Mouse (Mus musculus) naive thymus-derived CD4-positive, alpha-beta T cell, adult 2 months (primary cell): ENCODE measurements around the gene Elmo1.

Experiments used
- DNase-seq: peaks from one replicate; pipeline ENCODE4 v3.0.0-alpha.2; 2011; ENCODE audit warnings: low read depth

Gene Elmo1

DNA sequence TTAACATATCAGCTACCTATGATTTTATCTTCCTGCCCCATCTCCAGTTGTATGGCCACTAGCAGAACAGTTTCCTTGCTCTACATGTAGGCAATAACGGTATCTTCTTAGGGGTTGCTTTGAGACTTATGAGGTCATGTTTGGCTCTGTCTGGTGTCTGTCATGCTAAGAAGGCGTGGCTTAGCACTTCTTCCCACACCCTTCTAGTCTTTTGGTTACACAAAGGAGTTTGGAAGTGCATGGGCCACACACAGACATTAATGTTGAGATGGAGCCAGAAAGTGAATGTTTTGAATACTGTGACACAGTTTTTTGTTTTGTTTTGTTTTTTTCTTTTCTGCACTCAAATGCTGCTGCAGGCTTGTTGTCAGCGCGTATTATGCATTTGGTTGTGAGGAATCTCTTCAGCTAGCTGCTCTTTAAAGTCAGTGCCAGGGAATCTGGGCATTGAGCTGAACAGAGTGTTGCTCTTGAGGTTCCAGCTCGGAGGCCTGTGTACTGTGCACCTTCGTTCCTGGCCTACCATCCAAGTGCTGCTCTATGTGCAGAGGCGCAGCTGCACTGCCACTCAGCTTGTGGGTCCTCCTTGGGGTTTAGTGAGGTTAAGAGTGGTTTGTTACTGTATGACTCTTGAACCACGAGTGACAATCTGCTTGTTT lies 31.1 kb downstream of the Elmo1 start:
- DNase-seq, result no peak

GRCm38 (mm10) chr13:20123975-20124374 lies 33.6 kb downstream of the Elmo1 start:
- DNase-seq, result no peak

DNA sequence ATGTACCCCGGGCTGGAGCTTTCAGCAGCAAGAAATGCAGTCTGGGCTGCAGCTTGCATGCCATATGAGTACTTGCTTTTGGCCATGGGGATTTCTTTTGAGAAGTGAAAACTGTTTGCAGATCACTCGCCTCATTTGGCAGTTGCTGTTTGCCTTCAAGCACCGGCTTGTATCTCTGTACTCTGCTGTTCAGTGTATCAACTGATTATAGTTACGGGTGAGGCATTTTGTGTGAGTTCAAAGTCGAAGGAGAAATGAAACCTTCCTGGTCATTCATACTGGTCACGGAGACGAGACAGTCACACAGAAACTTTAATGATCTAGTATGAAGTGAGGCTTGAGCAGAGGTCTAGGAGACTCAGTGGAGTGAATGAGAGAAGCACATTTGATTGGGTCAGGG lies 34.6 kb downstream of the Elmo1 start:
- no peak for DNase-seq

- no peak for DNase-seq
These were observed 35.4 kb downstream of the Elmo1 start for GRCm38 (mm10) chr13:20125845-20126244.

GRCm38 (mm10) chr13:20127553-20127952 lies 37.2 kb downstream of the Elmo1 start:
- no peak for DNase-seq

DNA sequence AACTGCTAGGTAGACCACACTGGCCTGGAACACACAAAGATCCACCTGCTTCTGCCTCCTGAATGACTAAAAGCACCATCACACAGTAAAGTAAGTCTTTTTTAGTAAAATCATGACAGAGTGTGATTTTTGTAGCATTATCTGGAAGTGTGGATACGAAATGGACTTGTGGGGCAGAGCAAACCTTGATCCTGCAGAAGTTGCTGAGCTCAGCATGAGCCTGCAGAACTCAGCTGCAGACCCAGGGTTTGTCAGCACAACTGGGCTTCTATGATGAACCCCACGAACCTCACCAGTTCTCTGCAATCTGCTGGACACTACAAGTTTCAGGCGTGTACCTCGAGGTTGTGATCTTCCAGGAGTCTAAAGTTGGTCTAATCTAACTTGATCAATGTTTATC lies 37.7 kb downstream of the Elmo1 start:
- DNase-seq, result no peak

DNA sequence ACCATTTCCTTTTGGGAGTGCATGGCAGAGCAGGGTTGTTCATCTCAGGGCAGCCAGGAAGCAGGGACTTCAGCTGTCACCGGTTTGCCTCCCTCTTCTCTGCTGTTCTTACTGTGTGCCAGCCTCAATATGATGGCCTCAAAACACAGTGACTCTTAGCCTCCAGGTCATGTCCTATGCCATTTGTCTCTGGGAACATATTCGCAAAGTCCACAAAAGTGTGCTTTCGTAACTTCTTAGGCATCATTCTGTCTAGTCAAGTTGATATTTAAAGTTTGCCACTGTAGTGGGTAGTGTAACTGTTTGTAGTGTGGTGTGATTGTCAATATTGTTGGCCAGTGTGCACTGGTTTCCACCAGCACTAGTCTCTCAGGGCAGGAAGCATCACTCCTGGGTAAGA lies 40.3 kb downstream of the Elmo1 start:
- no peak for DNase-seq

GRCm38 (mm10) chr13:20131322-20131997 lies 41.1 kb downstream of the Elmo1 start:
- DNase-seq, result no peak

DNA sequence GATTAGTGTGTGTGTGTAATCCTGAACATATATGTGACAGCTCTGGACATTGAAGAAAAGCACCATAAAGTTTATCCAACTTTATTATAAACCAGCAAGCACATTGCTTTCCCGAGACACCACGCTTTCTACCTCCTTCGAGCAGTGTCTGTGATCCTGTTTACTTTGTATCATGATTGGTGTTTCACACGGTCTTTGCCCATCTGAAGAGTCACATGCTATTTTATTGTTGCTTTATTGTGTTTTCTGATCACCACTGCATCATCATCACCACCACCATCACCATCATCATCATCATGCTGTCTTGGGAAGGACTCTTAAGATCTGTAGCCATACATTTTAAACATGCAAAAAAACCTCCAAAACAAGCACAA lies 41.6 kb downstream of the Elmo1 start:
- no peak for DNase-seq

DNA sequence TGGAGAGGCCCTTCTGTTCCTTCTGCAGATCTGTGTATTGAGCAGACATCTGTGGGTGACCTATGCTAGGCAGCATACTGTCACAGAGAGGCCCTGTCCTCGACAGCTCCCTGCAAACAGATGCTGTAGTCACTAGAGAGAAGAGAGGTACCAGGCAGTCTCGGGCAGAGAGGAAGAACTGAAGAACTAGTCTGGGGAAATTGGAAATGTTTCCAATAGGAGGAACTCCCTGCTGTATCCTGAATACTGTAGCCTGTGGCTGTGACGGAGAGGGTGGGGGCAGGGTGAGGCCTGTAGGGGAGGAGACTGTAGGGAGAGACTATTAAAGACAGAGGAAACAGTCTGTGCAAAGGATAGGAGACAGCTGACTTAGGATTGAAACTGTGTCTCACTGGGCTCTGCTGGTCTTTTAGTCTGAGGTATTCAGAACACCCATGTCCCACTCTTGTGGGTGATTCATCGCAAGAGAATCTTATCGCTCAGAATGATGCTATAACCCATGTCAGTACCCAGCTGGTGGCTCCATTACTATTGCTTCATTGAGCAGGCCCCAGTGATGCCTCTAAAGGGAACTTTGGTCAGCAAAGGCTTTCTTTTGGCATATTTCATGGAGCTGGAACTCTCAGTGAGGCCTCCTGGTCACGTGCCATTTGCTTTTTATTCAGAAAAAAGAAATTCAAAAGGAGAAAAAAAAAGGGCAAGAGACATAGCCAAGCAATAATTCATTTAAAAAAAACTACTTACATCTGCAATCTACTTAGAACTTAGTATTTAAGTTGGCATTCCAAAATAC lies 43.4 kb downstream of the Elmo1 start:
- no peak for DNase-seq

DNA sequence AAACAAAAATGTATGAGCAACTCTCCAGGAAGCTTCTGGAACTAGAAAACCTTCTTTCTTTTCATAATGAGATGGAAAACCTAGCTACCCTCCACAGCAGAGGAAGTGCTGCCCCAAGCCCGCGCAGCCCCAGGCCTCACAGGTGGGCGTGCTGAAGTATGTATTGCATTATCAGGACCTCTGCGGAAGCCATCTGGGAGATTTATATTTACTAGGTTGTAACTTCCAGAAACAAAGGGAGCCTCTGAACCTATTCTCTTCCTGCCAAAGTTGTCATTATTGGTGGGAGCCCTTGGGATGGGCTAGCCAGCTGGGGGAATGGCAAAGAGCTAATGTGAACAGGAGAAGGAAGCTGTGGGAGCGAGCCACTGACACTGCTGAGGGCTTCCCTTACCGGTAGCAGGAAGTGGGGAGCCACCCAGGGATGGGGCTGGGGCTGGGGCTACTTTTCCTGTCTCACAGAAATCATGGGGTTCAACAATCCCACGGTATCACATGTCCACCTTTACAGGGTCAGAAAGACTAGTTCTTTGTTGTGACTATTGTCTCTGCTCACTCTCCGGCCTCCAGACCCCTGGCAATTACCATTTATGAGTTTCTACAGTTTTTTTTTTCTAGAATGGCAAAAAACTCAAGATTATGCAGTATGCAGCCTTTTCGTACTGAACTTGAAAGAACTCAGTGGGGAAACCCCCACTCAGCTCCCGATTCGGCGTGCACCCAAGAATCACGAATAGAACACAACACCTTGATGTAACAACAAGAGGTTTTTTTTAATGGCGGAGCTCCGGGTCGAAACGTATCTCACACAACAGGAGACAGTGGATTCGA lies 44.2 kb downstream of the Elmo1 start:
- DNase-seq, result peak; percentile 37

GRCm38 (mm10) chr13:20136753-20137152 lies 46.4 kb downstream of the Elmo1 start:
- DNase-seq, result peak; percentile 20

DNA sequence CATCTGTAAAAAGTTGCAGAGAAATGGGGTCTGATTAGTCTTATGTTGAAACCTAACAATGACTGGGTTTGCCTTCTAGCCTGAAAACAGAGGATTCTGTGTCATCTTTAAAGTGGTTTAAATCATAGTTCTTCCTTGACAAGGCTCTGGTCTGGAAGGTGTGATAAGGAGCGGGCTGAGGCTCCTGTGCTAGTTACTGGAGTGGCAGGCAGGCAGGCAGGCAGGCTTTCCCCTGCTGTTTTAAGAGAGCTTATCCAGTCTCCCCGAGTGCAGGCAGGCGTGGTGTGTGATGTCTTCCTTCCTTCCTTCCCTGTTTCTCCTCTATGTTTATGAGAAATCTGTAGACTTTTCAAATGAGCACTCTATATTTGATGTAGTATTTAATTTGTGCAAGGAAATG lies 48.1 kb downstream of the Elmo1 start:
- no peak for DNase-seq

- DNase-seq, result no peak
These were observed 48.7 kb downstream of the Elmo1 start for GRCm38 (mm10) chr13:20139060-20139459.

DNA sequence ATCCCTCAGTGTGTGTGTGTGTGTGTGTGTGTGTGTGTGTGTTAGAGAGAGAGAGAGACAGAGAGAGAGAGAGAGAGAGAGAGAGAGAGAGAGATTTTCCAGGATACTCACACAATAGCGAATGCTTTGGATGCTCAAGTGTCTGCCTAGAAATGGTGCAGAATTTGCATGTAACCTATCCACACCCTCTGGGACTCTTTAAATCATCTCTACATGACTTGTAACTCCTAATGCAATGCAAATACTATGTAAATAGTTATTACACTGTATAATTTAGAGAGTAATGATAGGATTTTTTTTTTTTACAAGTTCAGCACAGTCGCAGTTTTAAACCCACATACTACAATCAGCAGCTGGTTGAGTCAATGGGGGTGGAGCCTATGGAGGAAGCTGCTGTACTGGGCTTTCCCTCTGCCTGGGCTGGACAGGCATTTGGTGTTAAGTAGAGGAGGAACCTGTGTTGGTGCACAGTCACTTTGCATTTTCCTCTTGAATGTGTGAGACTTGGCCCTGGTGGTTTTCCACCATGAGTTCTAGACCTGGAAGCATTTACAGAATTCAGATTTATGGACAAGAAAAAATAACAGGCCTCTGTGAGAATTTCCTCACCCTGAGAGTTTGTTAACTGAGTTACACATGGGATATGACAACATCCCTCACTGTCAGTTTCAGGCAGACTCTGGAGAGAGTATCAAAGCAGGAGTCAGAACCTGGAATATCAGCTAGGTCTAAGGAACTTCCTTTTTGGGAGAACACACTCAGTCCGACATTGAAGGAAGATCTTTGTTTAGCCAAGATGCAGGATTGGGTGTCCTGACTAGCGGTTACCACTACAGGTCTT lies 49.6 kb downstream of the Elmo1 start:
- DNase-seq, result peak; percentile 24

DNA sequence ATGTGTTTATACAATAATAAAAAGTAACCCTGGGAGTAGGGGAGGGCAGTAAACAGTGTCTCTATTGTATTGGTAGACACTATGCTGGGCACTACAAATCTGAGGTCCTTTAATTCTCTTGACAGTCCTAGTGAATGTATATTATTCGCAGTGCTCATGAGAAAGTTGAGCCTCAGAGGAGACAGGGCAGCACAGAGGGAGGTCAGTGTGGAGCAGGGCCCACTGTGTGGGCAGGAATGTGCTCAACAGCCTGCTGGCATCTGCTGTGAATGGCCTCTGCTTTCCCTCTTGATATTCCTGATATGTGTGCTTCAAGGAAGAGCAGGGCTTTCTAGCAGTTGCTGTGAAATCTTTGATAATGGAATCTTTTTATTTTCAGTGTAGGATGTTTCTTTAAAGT lies 52.2 kb downstream of the Elmo1 start:
- DNase-seq, result no peak

GRCm38 (mm10) chr13:20146848-20147247 lies 56.5 kb downstream of the Elmo1 start:
- DNase-seq, result no peak

DNA sequence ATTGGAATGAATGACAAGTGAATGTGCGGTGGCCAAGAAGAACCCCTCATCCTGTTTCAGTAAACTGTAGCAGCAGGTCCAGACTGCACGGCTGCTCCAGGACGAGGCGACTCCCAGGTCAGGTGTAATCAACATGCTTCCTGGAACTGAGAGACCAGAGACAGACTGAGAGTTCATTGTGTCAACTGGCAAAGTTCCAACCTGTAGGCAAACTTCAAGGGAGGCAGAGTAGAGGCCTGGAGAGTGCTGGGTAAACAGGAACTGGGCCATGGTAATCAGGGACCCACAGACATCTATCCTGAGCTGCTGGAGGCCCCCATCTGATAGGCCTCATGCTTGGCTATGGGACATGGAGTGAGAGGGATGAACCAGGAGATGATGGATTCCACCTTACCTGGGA lies 57.3 kb downstream of the Elmo1 start:
- DNase-seq, result peak; percentile 27

GRCm38 (mm10) chr13:20150130-20150835 lies 59.9 kb downstream of the Elmo1 start:
- DNase-seq, result no peak

DNA sequence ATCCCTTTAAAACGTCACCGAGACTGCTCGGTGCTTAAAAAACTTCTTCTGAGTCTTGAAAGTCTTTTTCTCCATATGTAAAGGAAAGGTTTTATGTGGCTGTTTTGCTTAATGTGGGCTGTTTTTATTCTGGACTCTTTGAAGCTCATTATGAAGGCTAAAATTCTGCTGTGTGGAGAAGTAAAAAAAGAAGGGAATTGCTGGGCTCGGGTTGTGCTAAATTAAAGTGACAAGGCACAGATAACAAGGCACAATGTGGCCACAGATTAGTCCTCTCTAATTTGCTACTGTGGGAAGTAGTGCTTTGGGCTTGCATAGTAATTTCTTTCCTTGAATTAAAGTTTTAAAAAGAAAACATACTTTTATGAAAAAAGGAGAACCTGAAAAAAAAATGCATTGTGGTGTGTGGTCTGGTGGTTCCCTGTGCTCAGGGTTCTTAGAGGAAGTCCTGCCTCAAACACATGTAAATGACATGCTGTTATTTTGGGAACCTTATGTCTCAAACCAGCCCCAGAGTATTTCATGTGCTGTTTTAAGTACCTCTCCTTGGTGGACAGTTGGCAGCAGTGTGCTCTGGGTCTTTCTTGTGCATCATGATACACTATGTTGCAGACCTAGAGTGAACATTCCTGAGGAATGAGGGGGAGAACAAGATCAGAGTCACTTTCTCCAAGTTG lies 61.0 kb downstream of the Elmo1 start:
- DNase-seq, result peak; percentile 24
